Mouse (Mus musculus) liver, postnatal 0 days (tissue): ENCODE results near the gene Elavl4. TPM values are rescaled to one million over a fixed set of nuclear protein-coding genes. Genes with fewer than 3 reads are reported as not detected.

Experiments used
- ATAC-seq: fragments of 200-750 bp; cut with Nextera tagmentation; 2 replicates; pipeline ENCODE4 v1.8.0; 2017; ENCODE audit warnings: mild to moderate bottlenecking, moderate library complexity
- DNase-seq: peaks from one replicate; pipeline ENCODE4 v3.0.0-alpha.2; 2016
- H3K27ac ChIP-seq: fragments of 300-500 bp; sonication (generic); 2 replicates; pipeline ENCODE4 v1.5.1; 2014; ENCODE audit warnings: antibody characterized with exemption, moderate library complexity, mild to moderate bottlenecking, low read depth
- H3K27me3 ChIP-seq: fragments of 300-500 bp; sonication (generic); 2 replicates; pipeline ENCODE4 v1.6.1; 2014; ENCODE audit warnings: low read length, control low read depth, mixed read lengths; ENCODE audit not compliant: insufficient read depth
- H3K36me3 ChIP-seq: fragments of 300-500 bp; sonication (generic); replicated peaks from 2 replicates; pipeline ENCODE4 v1.6.1; 2014; ENCODE audit warnings: mild to moderate bottlenecking, control low read depth, low read length, moderate library complexity, mixed read lengths; ENCODE audit not compliant: insufficient read depth
- H3K4me1 ChIP-seq: fragments of 300-500 bp; sonication (generic); 2 replicates; pipeline ENCODE4 v1.6.1; 2014; ENCODE audit warnings: antibody characterized with exemption, mild to moderate bottlenecking, control low read depth; ENCODE audit not compliant: insufficient read depth
- H3K4me2 ChIP-seq: fragments of 300-500 bp; sonication (generic); 2 replicates; pipeline ENCODE4 v1.6.1; 2014; ENCODE audit warnings: low read depth, mild to moderate bottlenecking, low read length, moderate library complexity, mixed read lengths
- H3K4me3 ChIP-seq: fragments of 300-500 bp; sonication (generic); 2 replicates; pipeline ENCODE4 v1.5.1; 2014; ENCODE audit warnings: low read depth, low read length
- H3K9ac ChIP-seq: fragments of 300-500 bp; sonication (generic); replicated peaks from 2 replicates; pipeline ENCODE4 v1.6.1; 2014; ENCODE audit warnings: mild to moderate bottlenecking, moderate library complexity
- H3K9me3 ChIP-seq: fragments of 300-500 bp; sonication (generic); 2 replicates; pipeline ENCODE4 v1.6.1; 2016; ENCODE audit warnings: mild to moderate bottlenecking, control low read depth, low read length, mixed read lengths
- CTCF ChIP-seq: sonication (generic); IDR thresholded peaks from 2 replicates; pipeline ENCODE4 v1.5.1; 2016; ENCODE audit warnings: antibody characterized with exemption, low read depth
- EP300 ChIP-seq: IDR thresholded peaks from 2 replicates; pipeline ENCODE4 v1.6.1; 2016; ENCODE audit warnings: antibody characterized with exemption, low read depth, mild to moderate bottlenecking
- WGBS: fragments of 180-500 bp; shearing (Covaris S2); extraction: QIAGEN DNeasy Blood & Tissue Kit; methylation state at CpG from one replicate; pipeline ENCODE4 v1.1.7; 2014; ENCODE audit not compliant: insufficient replicate concordance; 5-methylcytosine and 5-hydroxymethylcytosine counted together
- polyA plus RNA-seq: library from polyadenylated mRNA; unstranded; fragments of >200 nt; fragmentation: Nextera tagmentation; extraction: Ambion mirVana; gene quantifications from 2 replicates; pipeline ENCODE4 v1.2.1, GENCODE M21; 2015

The Elavl4 gene
- polyA plus RNA-seq, 1 experiment from 2014 or later: 0.09 TPM

DNA sequence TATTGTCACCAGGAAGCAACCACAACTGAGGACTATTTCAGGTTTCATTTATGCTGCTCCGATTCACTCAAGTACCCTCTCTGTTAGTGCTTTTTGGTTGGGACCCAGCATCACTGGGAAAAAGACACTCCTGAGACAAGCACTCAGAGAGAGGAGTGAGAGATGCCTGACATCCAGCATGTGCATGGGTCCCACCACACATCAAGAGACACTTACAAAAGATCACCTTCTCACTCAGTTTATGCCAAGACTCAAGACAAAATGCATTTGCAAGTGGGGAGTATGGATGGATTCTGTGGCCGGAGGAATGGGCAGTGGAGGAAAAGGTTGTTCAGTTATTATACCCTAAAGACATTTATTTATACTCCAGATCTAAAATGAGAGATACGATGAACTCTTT lies 67.3 kb downstream of the Elavl4 start:
- H3K27ac ChIP-seq: no peak overlapping the region
- no peaks in the 10 kb centered on the region for H3K36me3 ChIP-seq
- WGBS: 77% methylated on average over 3 of the region's 3 CpGs
- ATAC-seq: no peak
- H3K4me1 ChIP-seq: no peaks in the 10 kb centered on the region
- no peak for DNase-seq
- no peak for TF ChIP-seq CTCF
- TF ChIP-seq EP300: no peak
- no peaks in the 10 kb centered on the region for H3K9me3 ChIP-seq
- no peak overlapping the region for H3K4me2 ChIP-seq
- no peak overlapping the region for H3K9ac ChIP-seq
- H3K27me3 ChIP-seq: no peaks in the 10 kb centered on the region
- no peak overlapping the region for H3K4me3 ChIP-seq

- Histone ChIP-seq H3K9ac (no peak overlapping the region), H3K4me2 (no peak overlapping the region), H3K27ac (no peak overlapping the region), H3K4me1 (no peaks in the 10 kb centered on the region), H3K27me3 (no peaks in the 10 kb centered on the region), H3K36me3 (no peaks in the 10 kb centered on the region), H3K9me3 (no peaks in the 10 kb centered on the region), H3K4me3 (no peak overlapping the region)
- ATAC-seq: no peak
- TF ChIP-seq EP300: no peak
- TF ChIP-seq CTCF: no peak
- DNase-seq: no peak
- 35% methylated on average over 4 of the region's 4 CpGs for WGBS
Observed at GRCm38 (mm10) chr4:110270046-110270445, 81.7 kb downstream of the Elavl4 start.

DNA sequence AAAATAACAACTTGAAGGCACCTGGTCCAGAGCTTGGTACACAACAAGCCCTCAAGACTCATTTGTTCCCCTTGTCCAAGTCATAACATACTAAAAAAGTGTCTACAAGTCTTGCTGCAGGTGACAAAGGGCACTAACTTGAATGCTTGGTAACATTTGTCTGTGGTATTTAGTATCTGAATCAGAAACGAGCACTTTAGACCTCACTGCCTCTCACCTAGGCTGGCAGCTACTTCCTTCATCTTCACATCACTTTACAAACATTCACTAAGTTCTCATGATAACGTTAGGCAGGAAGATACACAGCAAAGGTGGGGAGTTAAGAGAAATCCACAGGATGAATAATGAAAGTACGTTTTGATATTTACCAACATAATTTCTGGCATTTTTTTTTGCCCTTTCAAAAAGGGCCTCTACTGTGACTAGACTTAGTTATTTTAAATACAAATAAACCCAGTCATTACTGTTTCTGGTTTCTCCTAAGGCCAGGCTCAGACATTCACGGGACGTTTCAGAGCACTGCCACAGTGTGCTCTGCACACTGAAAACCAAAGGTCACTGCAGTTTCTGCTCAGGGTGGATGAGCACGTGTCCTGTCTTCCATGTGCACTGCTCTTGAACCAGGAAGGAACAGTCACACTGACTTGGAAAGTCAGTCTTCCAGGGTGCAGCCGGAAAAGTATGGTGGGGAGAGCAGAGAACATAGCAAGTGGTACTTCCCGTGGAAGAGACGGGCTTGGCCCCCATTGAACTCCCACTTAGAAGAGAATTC lies 84.7 kb downstream of the Elavl4 start:
- ATAC-seq: no peak

GRCm38 (mm10) chr4:110264345-110264943 lies 87.3 kb downstream of the Elavl4 start:
- no peak overlapping the region for H3K9ac ChIP-seq
- ATAC-seq: no peak
- H3K4me2 ChIP-seq: no peak overlapping the region
- H3K4me1 ChIP-seq: no peaks in the 10 kb centered on the region
- H3K27ac ChIP-seq: no peak overlapping the region
- TF ChIP-seq EP300: no peak
- TF ChIP-seq CTCF: no peak
- no peaks in the 10 kb centered on the region for H3K36me3 ChIP-seq
- no peaks in the 10 kb centered on the region for H3K27me3 ChIP-seq
- H3K9me3 ChIP-seq: no peaks in the 10 kb centered on the region
- WGBS: 75% methylated on average over 8 of the region's 8 CpGs
- no peak overlapping the region for H3K4me3 ChIP-seq
- DNase-seq: no peak

More for the DNA sequence above, 84.7 kb downstream of the Elavl4 start:
- 59% methylated on average over 9 of the region's 9 CpGs for WGBS
- no peaks in the 10 kb centered on the region for H3K4me1 ChIP-seq
- H3K9me3 ChIP-seq: no peaks in the 10 kb centered on the region
- H3K27me3 ChIP-seq: no peaks in the 10 kb centered on the region
- DNase-seq: no peak
- H3K27ac ChIP-seq: no peak overlapping the region
- no peak overlapping the region for H3K9ac ChIP-seq
- no peaks in the 10 kb centered on the region for H3K36me3 ChIP-seq
- TF ChIP-seq CTCF: no peak
- TF ChIP-seq EP300: no peak
- H3K4me2 ChIP-seq: no peak overlapping the region
- no peak overlapping the region for H3K4me3 ChIP-seq

GRCm38 (mm10) chr4:110257360-110257759 lies 94.3 kb downstream of the Elavl4 start:
- ATAC-seq (no peak), DNase-seq (no peak)
- Histone ChIP-seq H3K4me2 (no peak overlapping the region), H3K4me3 (no peak overlapping the region), H3K9me3 (no peaks in the 10 kb centered on the region), H3K36me3 (no peaks in the 10 kb centered on the region), H3K4me1 (no peaks in the 10 kb centered on the region), H3K9ac (no peak overlapping the region), H3K27me3 (no peaks in the 10 kb centered on the region), H3K27ac (no peak overlapping the region)
- TF ChIP-seq CTCF (no peak), EP300 (no peak)
- whole genome bisulfite sequencing: 73% methylated on average over 3 of the region's 3 CpGs

DNA sequence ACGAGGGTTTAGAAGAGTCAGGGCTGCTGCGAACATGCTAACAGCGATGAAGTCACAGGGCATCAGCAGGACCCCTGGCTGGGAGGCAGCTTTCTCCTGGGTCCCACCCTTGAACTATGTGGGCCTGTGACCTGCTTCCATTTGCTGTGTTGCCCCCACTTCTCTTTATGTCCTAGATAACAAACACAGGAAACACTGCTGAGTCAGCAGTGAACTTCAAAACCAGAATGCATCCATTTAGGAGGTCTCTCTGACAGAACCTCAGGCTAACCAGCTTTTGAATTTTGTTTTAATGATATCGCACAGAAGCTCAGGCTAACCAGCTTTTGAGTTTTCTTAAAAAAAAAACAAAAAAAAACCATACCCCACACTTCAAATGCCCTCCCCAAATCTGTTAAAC lies 96.1 kb downstream of the Elavl4 start:
- H3K27me3 ChIP-seq: no peaks in the 10 kb centered on the region
- no peaks in the 10 kb centered on the region for H3K4me1 ChIP-seq
- no peak for ATAC-seq
- DNase-seq: no peak
- H3K4me2 ChIP-seq: no peak overlapping the region
- no peak overlapping the region for H3K4me3 ChIP-seq
- no peaks in the 10 kb centered on the region for H3K9me3 ChIP-seq
- 73% methylated on average over 4 of the region's 4 CpGs for WGBS
- no peaks in the 10 kb centered on the region for H3K36me3 ChIP-seq
- no peak overlapping the region for H3K9ac ChIP-seq
- TF ChIP-seq CTCF (no peak), EP300 (no peak)
- H3K27ac ChIP-seq: no peak overlapping the region
